ENCODE assay signal across 8 mouse cellular contexts in the genomic region with DNA sequence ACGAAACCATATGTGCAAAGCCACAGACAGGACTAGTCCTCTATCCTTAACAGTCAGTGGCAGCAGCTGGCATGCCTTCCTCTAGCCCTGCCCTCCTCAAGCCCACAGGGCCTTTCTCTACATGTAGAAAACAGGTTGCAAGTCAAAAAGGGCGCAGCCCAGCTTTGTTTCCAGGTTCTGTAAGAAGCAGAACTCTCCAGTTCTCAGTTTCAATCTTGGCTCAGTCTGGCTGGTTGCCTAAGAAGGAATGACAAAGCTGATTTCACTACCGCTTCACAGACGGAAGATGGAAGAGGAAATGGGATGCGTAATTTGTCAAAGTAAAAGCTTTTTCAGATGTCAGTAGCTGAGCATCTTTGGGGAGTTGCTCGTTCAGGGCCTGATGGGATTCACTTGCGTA.
DNase-seq lines count a peak whose midpoint lies in the region; ATAC-seq and TF ChIP-seq lines count a peak whose summit lies in the region.

No protein-coding gene starts in this region.

- TF ChIP-seq EP300 in MEL (IDR thresholded peaks at IDR 0.05; ENCODE audit: low read depth in 1 of 2, low read length in 2 of 2): no peak
- TF ChIP-seq EP300 in stomach, postnatal 0 days (optimal IDR thresholded peaks at IDR 0.05): no peak

- no peak overlapping the region for H3K9ac ChIP-seq in MEL (ENCODE audit: control insufficient read depth, low read depth, low read length, poor library complexity, severe bottlenecking)
- no peak overlapping the region for H3K9ac ChIP-seq in lung, embryonic 14.5 days
- H3K9ac ChIP-seq in stomach, postnatal 0 days (ENCODE audit: low read length): no peak overlapping the region

- no peaks in the 10 kb centered on the region for H3K9me3 ChIP-seq in MEL (replicated peaks; ENCODE audit: insufficient read depth, low read length)
- H3K9me3 ChIP-seq in lung, embryonic 14.5 days (ENCODE audit: low read depth, low read length): no peaks in the 10 kb centered on the region
- H3K9me3 ChIP-seq in stomach, postnatal 0 days (ENCODE audit: control insufficient read depth, low read length): no peaks in the 10 kb centered on the region

- TF ChIP-seq POLR2A in MEL (IDR thresholded peaks at IDR 0.05; ENCODE audit: control insufficient read depth in 1 of 2, insufficient read depth in 1 of 2, low read depth in 1 of 2, low read length in 2 of 2, poor library complexity in 1 of 2): no peak

- TF ChIP-seq RAD21 in MEL (IDR thresholded peaks at IDR 0.05; ENCODE audit: low read depth, low read length): no peak

- no peak overlapping the region for H3K4me3 ChIP-seq in MEL (ENCODE audit: control insufficient read depth in 1 of 2, insufficient read depth in 1 of 2, low read depth in 2 of 2, low read length in 2 of 2)
- H3K4me3 ChIP-seq in lung, embryonic 14.5 days (ENCODE audit: low read depth, low read length): no peak overlapping the region
- no peak overlapping the region for H3K4me3 ChIP-seq in stomach, postnatal 0 days (ENCODE audit: low read depth, low read length)

- H3K27me3 ChIP-seq in MEL (ENCODE audit: control insufficient read depth in 1 of 2, insufficient read depth in 2 of 2, low read length in 2 of 2): peaks cover 14 to 19% of the 10 kb centered on the region in 2 experiments
- no peaks in the 10 kb centered on the region for H3K27me3 ChIP-seq in lung, embryonic 14.5 days (ENCODE audit: insufficient read depth, low read length)
- no peaks in the 10 kb centered on the region for H3K27me3 ChIP-seq in stomach, postnatal 0 days (ENCODE audit: control insufficient read depth, insufficient read depth, low read length)

- no peak overlapping the region for H3K4me2 ChIP-seq in lung, embryonic 14.5 days
- no peak overlapping the region for H3K4me2 ChIP-seq in stomach, postnatal 0 days (replicated peaks; ENCODE audit: low read depth)

- WGBS in lung, embryonic 14.5 days: 56% methylated on average over 7 of the region's 7 CpGs
- 50% methylated on average over 7 of the region's 7 CpGs for WGBS in stomach, postnatal 0 days

- no peak for TF ChIP-seq CTCF in MEL (IDR thresholded peaks at IDR 0.05 in 2 of 3, conservative IDR thresholded peaks at IDR 0.05 in 1 of 3; ENCODE audit: control insufficient read depth in 1 of 3, insufficient read depth in 1 of 3, low read depth in 2 of 3, low read length in 3 of 3, poor library complexity in 1 of 3, severe bottlenecking in 1 of 3)
- TF ChIP-seq CTCF in lung, embryonic 14.5 days (IDR thresholded peaks at IDR 0.05; ENCODE audit: low read depth): no peak
- no peak for TF ChIP-seq CTCF in stomach, postnatal 0 days (IDR thresholded peaks at IDR 0.05; ENCODE audit: low read depth)

- peak; percentile 13 for DNase-seq in kidney, postnatal 10 days
- DNase-seq in kidney, adult 11 months: no peak
- DNase-seq in MEL (ENCODE audit: low read depth, low spot score): peak; percentile 45
- DNase-seq in brain, adult 2 months (ENCODE audit: low read depth, low spot score): peak; percentile 71
- DNase-seq in lung, embryonic 14.5 days: peak; percentile 35
- DNase-seq in testis, postnatal 10 days (ENCODE audit: low spot score): no peak
- DNase-seq in stomach, postnatal 0 days (ENCODE audit: low spot score): no peak
- DNase-seq in embryo, embryonic 10.5 days (ENCODE audit: low spot score): no peak

- no peaks in the 10 kb centered on the region for H3K79me2 ChIP-seq in MEL (ENCODE audit: control insufficient read depth, insufficient read depth, low read length, poor library complexity)

- H3K27ac ChIP-seq in MEL (ENCODE audit: control insufficient read depth, low read depth, low read length): no peak overlapping the region
- H3K27ac ChIP-seq in lung, embryonic 14.5 days (ENCODE audit: low read depth): no peak overlapping the region
- no peak overlapping the region for H3K27ac ChIP-seq in stomach, postnatal 0 days (replicated peaks)

- H3K36me3 ChIP-seq in MEL (ENCODE audit: control insufficient read depth in 1 of 2, insufficient read depth in 2 of 2, low read length in 2 of 2): peaks cover 0 to 2% of the 10 kb centered on the region in 2 experiments; a peak in 1 of 4 replicates
- H3K36me3 ChIP-seq in lung, embryonic 14.5 days (ENCODE audit: insufficient read depth): no peaks in the 10 kb centered on the region
- no peaks in the 10 kb centered on the region for H3K36me3 ChIP-seq in stomach, postnatal 0 days (ENCODE audit: control insufficient read depth, insufficient read depth, low read length)

- ATAC-seq in lung, embryonic 14.5 days (ENCODE audit: insufficient read depth): no peak
- no peak for ATAC-seq in stomach, postnatal 0 days (ENCODE audit: low FRiP score, low TSS enrichment)

- peaks cover 0 to 16% of the 10 kb centered on the region in 2 experiments; a peak in 1 of 4 replicates for H3K4me1 ChIP-seq in MEL (ENCODE audit: control insufficient read depth in 1 of 2, insufficient read depth in 2 of 2, low read length in 2 of 2)
- no peaks in the 10 kb centered on the region for H3K4me1 ChIP-seq in lung, embryonic 14.5 days (ENCODE audit: insufficient read depth)
- no peaks in the 10 kb centered on the region for H3K4me1 ChIP-seq in stomach, postnatal 0 days (replicated peaks; ENCODE audit: control insufficient read depth, insufficient read depth)

TF ChIP-seq in MEL, 35 proteins besides CTCF, POLR2A, EP300 and RAD21:
- TF ChIP-seq USF1 (IDR thresholded peaks at IDR 0.05; ENCODE audit: low read depth, low read length): no peak
- TF ChIP-seq UBTF (IDR thresholded peaks at IDR 0.05; ENCODE audit: borderline replicate concordance, insufficient read depth, low read depth, low read length): no peak
- no peak for TF ChIP-seq POLR2AphosphoS2 (IDR thresholded peaks at IDR 0.05; ENCODE audit: low read length)
- TF ChIP-seq E2F4 (IDR thresholded peaks at IDR 0.05; ENCODE audit: borderline replicate concordance, low read depth, low read length): no peak
- TF ChIP-seq JUND (IDR thresholded peaks at IDR 0.05; ENCODE audit: low read depth, low read length): no peak
- no peak for TF ChIP-seq NRF1 (IDR thresholded peaks at IDR 0.05; ENCODE audit: insufficient read depth, low read depth, low read length, poor library complexity, severe bottlenecking)
- TF ChIP-seq TBP (IDR thresholded peaks at IDR 0.05; ENCODE audit: low read depth, low read length): no peak
- no peak for TF ChIP-seq CHD2 (IDR thresholded peaks at IDR 0.05; ENCODE audit: low read length)
- TF ChIP-seq GABPA (IDR thresholded peaks at IDR 0.05; ENCODE audit: low read depth, low read length): no peak
- no peak for TF ChIP-seq ELF1 (IDR thresholded peaks at IDR 0.05; ENCODE audit: low read depth, low read length)
- no peak for TF ChIP-seq MEF2A (IDR thresholded peaks at IDR 0.05; ENCODE audit: extremely low read depth, insufficient replicate concordance, low read depth, low read length, poor library complexity, severe bottlenecking)
- TF ChIP-seq TCF12 (IDR thresholded peaks at IDR 0.05; ENCODE audit: low read depth, low read length): no peak
- TF ChIP-seq USF2 (IDR thresholded peaks at IDR 0.05; ENCODE audit: borderline replicate concordance in 1 of 2, insufficient read depth in 1 of 2, low read depth in 1 of 2, low read length in 2 of 2): no peak
- TF ChIP-seq KAT2A (conservative IDR thresholded peaks at IDR 0.05; ENCODE audit: low read depth, low read length): no peak
- no peak for TF ChIP-seq MAX (IDR thresholded peaks at IDR 0.05; ENCODE audit: low read length)

Comparison
In these comparisons a context has a peak if more than half of its experiments do, and no peak if none do; other contexts are left out.
1. DNase-seq: peak in kidney, postnatal 10 days (single experiment), MEL (single experiment), brain, adult 2 months (single experiment) and lung, embryonic 14.5 days (single experiment); none in kidney, adult 11 months (single experiment), testis, postnatal 10 days (single experiment), stomach, postnatal 0 days (single experiment) and embryo, embryonic 10.5 days (single experiment).